Mouse (Mus musculus): ENCODE measurements around the gene Robo4.
A peak's percentile ranks its signal among the peaks of the same experiment; 100 is the strongest.

GRCm38 (mm10) chr9:37368081-37368830 lies 33.4 kb upstream of the Robo4 start:
- TF ChIP-seq CTCF (IDR thresholded peaks at IDR 0.05): peak; percentile 24; the same call in 1 of the 2 replicates
- no peak for TF ChIP-seq POLR2A (IDR thresholded peaks at IDR 0.05; ENCODE audit: insufficient read depth, low read depth, low read length)

Data from heart, adult 2 months (tissue).